Mouse (Mus musculus) midbrain, embryonic 11.5 days (tissue): ENCODE results near the gene Rhog. TPM values are rescaled to one million over a fixed set of nuclear protein-coding genes. Genes with fewer than 3 reads are reported as not detected.

ENCODE experiments used
- ATAC-seq: fragments of 200-750 bp; cut with Nextera tagmentation; 2 replicates; pipeline ENCODE4 v1.8.0; 2017; ENCODE audit warnings: moderate TSS enrichment, moderate library complexity; ENCODE audit not compliant: low FRiP score
- DNase-seq: peaks from one replicate; pipeline ENCODE4 v3.0.0; 2015; ENCODE audit warnings: low spot score; ENCODE audit errors: missing footprints
- H3K27ac ChIP-seq: fragments of 300-500 bp; sonication (generic); 2 replicates; pipeline ENCODE4 v1.5.1; 2014; ENCODE audit warnings: low read depth, low read length
- H3K27me3 ChIP-seq: fragments of 300-500 bp; sonication (generic); 2 replicates; pipeline ENCODE4 v1.6.1; 2014; ENCODE audit warnings: mild to moderate bottlenecking, low read length, moderate library complexity, mixed read lengths; ENCODE audit not compliant: control insufficient read depth, insufficient read depth
- H3K36me3 ChIP-seq: fragments of 300-500 bp; sonication (generic); 2 replicates; pipeline ENCODE4 v1.6.1; 2014; ENCODE audit warnings: mild to moderate bottlenecking, low read length, moderate library complexity, mixed read lengths; ENCODE audit not compliant: control insufficient read depth, insufficient read depth
- H3K4me1 ChIP-seq: fragments of 300-500 bp; sonication (generic); 2 replicates; pipeline ENCODE4 v1.6.1; 2014; ENCODE audit warnings: low read length; ENCODE audit not compliant: control insufficient read depth, insufficient read depth
- H3K4me2 ChIP-seq: fragments of 300-500 bp; sonication (generic); 2 replicates; pipeline ENCODE4 v1.6.1; 2014; ENCODE audit warnings: mild to moderate bottlenecking, moderate library complexity
- H3K4me3 ChIP-seq: fragments of 300-500 bp; sonication (generic); 2 replicates; pipeline ENCODE4 v1.5.1; 2014; ENCODE audit warnings: low read depth, low read length
- H3K9ac ChIP-seq: fragments of 300-500 bp; sonication (generic); 2 replicates; pipeline ENCODE4 v1.6.1; 2014; ENCODE audit warnings: low read length
- H3K9me3 ChIP-seq: fragments of 300-500 bp; sonication (generic); 2 replicates; pipeline ENCODE4 v1.6.1; 2016; ENCODE audit warnings: low read length; ENCODE audit not compliant: control insufficient read depth
- WGBS: fragments of 180-500 bp; shearing (Covaris S2); extraction: QIAGEN DNeasy Blood & Tissue Kit; methylation state at CpG from one replicate; pipeline ENCODE4 v1.1.7; 2014; 5-methylcytosine and 5-hydroxymethylcytosine counted together
- polyA plus RNA-seq: library from polyadenylated mRNA; unstranded; fragments of >200 nt; fragmentation: Nextera tagmentation; extraction: Ambion mirVana; gene quantifications from 2 replicates; pipeline ENCODE4 v1.2.1, GENCODE M21; 2014

Rhog gene
- polyA plus RNA-seq, 1 experiment from 2014 or later, result 29.4 TPM

DNA sequence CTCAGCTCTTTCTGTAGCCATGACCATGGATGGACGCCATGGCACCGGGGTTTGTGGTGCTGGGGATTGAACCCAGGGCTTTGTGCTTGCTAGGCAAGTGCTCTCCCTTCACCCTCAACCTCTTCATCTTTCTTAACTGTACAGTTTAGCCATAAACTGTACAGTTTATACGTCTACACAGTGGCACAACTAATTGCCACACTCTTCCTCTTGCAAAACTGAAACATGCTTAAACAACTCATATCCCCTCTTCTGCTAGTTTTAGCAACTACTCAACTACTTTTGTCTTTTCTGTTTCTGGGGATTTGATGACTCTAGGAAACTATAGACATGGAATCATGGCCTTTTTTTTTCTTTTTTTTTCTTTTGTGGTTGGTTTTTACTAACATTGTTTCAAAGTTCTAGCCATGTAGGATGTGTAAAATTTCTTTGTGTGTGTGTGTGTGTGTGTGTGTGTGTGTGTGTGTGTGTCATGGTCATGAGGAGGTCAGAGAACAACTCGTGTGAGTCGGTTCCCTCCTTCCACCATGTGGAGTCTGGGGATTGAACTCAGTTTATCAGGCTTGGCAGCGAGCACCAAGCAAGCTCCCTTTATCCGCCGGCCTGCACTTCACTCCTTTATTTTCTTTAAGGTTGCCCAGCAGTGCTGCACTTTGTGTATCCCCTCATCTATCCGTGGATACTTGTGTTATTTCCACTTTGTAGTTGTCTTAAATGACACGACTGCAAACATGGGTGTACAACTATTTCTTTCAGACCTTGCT lies 4.0 kb upstream of the Rhog start:
- H3K27me3 ChIP-seq, result no peaks in the 10 kb centered on the region
- H3K27ac ChIP-seq, result no peak overlapping the region
- H3K4me1 ChIP-seq, result no peaks in the 10 kb centered on the region
- ATAC-seq (no peak), DNase-seq (no peak)
- H3K4me2 ChIP-seq, result no peak overlapping the region
- H3K9me3 ChIP-seq, result no peaks in the 10 kb centered on the region
- WGBS, result 88% methylated on average over 10 of the region's 10 CpGs
- H3K9ac ChIP-seq, result no peak overlapping the region
- no peaks in the 10 kb centered on the region for H3K36me3 ChIP-seq
- no peak overlapping the region for H3K4me3 ChIP-seq

DNA sequence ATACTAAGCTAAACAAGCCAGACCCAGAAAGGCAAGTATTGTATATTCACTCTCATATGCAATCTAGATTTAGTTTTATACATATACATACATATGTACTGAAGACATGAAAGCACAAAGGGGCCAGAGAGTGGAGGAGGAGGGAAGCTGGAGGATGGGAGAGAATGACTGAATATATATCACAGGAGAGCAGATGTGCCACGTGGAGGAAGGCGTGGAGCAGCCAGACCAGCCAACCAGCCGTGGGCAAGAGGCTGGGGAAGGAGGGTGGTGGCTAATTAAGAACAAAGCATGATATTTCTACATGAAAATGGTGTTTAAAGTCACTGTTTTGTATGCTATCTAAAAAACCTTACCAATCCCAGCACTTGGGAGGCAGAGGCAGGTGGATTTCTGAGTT lies 2.9 kb upstream of the Rhog start:
- Histone ChIP-seq H3K4me2 (no peak overlapping the region), H3K27me3 (no peaks in the 10 kb centered on the region), H3K36me3 (no peaks in the 10 kb centered on the region), H3K9me3 (no peaks in the 10 kb centered on the region), H3K4me1 (no peaks in the 10 kb centered on the region), H3K27ac (no peak overlapping the region), H3K9ac (no peak overlapping the region), H3K4me3 (no peak overlapping the region)
- DNase-seq (no peak), ATAC-seq (peak; percentile 16; the same call in 1 of the 2 replicates)
- 79% methylated on average over 3 of the region's 3 CpGs for WGBS

DNA sequence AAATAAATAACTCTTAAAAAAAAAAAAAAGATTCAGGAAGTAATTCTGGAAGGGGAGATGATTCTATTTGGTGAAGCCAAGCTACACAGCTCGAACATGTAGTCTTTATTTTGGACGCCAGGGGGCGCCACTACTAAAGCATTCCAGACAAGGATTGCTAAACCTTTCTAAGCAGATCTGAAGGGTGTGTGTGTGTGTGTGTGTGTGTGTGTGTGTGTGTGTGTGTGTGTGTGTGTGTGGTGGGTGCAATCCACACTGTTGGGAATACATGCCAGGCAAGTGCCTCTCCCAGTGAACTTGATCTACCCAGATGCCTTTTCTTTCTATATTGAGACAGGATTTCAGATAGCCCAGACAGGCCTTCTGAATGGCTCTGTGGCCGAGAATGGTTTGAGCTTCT lies 2.3 kb upstream of the Rhog start:
- no peak overlapping the region for H3K4me3 ChIP-seq
- H3K9ac ChIP-seq, result no peak overlapping the region
- no peaks in the 10 kb centered on the region for H3K36me3 ChIP-seq
- H3K27ac ChIP-seq, result no peak overlapping the region
- WGBS, result 20% methylated on average over 4 of the region's 4 CpGs
- H3K4me1 ChIP-seq, result no peaks in the 10 kb centered on the region
- H3K9me3 ChIP-seq, result no peaks in the 10 kb centered on the region
- peak; percentile 98 for DNase-seq
- ATAC-seq, result peak; percentile 85
- H3K27me3 ChIP-seq, result no peaks in the 10 kb centered on the region
- no peak overlapping the region for H3K4me2 ChIP-seq

DNA sequence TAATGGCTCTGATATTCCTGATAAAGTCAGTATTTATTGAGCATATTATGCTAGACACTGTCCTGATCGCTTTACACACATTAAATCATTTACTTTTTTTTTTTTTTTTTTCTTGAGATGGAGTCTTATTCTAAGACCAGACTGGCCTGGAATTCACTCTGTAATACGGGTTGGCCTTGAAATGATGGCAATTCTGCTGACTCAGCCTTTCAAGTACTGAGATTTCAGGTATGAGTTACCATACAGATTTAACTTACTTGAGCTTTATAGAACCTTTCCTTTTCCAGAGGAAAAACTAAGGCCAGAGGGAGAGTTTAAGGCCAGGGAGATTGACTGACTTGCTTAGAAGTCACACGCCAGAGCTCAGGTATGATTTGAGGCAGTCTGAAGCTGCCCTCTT lies 782 bp upstream of the Rhog start:
- no peak overlapping the region for H3K27ac ChIP-seq

DNA sequence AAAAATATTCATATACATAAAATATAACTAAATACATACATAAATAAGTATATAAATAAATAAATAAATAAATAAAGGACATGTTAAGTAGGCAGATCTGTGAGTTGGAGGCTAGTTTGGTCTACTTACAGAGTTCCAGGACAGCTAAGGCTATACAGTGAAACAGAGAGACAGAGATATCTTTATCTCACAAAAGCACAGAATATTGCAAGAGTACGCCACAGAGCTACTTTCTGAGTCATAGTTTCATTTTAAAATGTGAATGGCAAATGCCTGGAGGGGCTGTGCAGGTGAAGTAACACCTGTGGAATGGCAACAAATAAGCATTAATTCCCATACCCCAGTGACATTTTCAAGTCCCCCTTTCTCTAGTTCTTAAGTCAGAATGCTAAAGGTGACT lies 2.2 kb downstream of the Rhog start:
- no peaks in the 10 kb centered on the region for H3K27me3 ChIP-seq
- no peak overlapping the region for H3K9ac ChIP-seq
- no peaks in the 10 kb centered on the region for H3K36me3 ChIP-seq
- no peak overlapping the region for H3K4me3 ChIP-seq
- no peaks in the 10 kb centered on the region for H3K9me3 ChIP-seq
- H3K4me1 ChIP-seq, result peaks cover 9% of the 10 kb centered on the region
- WGBS, result 89% methylated on average over 1 of the region's 1 CpGs
- ATAC-seq, result no peak
- H3K27ac ChIP-seq, result no peak overlapping the region
- H3K4me2 ChIP-seq, result no peak overlapping the region
- DNase-seq, result no peak

More for the DNA sequence above, 782 bp upstream of the Rhog start:
- no peak overlapping the region for H3K9ac ChIP-seq
- no peaks in the 10 kb centered on the region for H3K27me3 ChIP-seq
- H3K4me2 ChIP-seq, result no peak overlapping the region
- no peak overlapping the region for H3K4me3 ChIP-seq
- ATAC-seq (no peak), DNase-seq (no peak)
- no peaks in the 10 kb centered on the region for H3K9me3 ChIP-seq
- H3K36me3 ChIP-seq, result no peaks in the 10 kb centered on the region
- no peaks in the 10 kb centered on the region for H3K4me1 ChIP-seq
- 84% methylated on average over 3 of the region's 3 CpGs for WGBS

DNA sequence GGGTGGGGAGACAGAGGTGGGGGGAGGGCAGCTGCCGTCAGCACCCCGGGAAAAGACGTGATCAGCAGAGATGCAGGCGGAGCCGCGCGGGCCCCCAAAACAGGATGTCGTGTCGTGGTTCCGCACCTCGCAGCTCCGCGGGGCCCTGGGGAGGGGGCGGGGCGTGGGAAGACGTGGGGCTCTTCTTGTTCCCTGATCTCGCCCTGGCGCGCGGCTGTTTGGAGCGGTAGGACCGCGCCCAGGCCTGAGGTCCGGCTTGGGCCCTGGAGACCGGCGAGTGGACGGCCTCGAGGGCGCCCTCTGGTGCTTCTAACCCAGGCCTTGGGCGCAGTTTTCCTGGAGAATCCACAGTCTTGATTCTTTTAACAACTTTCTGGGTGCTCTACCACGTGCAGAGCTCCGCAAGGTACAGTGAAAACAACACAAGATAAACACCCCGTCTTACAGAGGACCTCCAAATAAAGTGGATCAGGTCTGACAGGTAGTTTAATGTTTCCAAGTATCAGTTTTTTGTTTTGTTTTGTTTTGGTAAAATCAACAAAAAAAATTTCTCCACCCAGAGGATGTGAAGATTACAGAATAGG lies 5.1 kb downstream of the Rhog start:
- Histone ChIP-seq H3K27ac (peak overlapping the region; percentile 83), H3K9me3 (no peaks in the 10 kb centered on the region), H3K4me2 (peak overlapping the region; percentile 90), H3K4me3 (peak overlapping the region; percentile 79), H3K36me3 (no peaks in the 10 kb centered on the region), H3K4me1 (peaks cover 25% of the 10 kb centered on the region), H3K9ac (peak overlapping the region; percentile 88), H3K27me3 (no peaks in the 10 kb centered on the region)
- peak; percentile 83 for ATAC-seq
- peak; percentile 99 for DNase-seq
- WGBS, result under 1% methylated on average over 33 of the region's 33 CpGs

DNA sequence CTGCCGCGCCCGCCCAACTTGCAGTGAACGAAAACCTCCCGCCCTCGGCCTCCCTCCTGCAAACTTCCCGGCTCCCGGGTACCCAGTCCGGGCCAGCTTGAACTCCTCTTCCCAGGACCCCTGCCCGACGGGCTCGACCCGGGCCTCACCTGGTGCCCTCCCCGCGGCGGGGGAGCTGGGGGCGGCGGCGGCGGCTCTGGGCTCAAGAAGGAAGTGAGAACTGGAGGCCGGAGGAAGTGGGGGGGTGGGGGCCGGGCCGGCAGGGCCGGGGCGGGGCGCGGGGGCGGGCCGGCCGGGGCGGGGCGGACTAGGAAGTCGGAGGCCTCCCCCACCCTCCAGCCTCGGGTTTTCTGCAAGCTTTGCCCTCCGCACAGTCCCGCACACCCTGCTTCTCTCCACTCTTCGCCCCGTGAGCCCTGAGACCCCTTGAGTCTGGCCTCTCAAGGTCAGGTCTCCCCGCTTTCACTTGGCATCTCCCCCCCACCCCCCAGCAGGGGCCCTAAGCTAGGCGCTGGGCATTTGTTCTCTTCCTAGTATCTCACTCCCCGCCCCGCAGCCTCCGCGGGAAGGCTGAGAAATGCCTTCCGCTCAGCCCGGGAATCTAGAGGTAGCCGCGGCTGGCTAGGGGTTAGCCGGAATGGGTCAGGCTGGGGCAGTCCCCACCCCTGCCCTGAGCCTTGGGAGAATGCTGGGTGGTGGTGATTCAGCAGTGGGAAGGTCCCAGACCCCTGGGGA lies 5.8 kb downstream of the Rhog start:
- under 1% methylated on average over 36 of the region's 49 CpGs for WGBS

DNA sequence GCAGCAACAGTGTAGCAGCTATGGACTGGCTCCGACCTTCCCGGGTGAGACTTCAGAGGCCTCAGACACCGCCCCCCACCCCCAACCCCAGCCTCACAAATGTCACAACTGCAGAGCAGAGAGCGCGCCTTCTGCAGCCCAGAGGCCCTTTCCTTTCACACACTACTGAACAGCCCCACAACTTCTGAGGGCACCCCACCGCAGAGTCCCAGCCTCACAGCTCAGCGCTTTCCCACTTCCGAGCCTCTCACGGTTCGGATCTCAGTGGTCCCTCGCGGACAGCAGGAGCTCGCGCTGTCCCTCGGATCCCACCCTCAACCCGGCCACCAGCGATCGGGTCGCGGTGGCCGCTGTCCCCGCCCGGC lies 6.3 kb downstream of the Rhog start:
- peak overlapping the region; percentile 88 for H3K9ac ChIP-seq
- H3K27me3 ChIP-seq, result no peaks in the 10 kb centered on the region
- H3K36me3 ChIP-seq, result no peaks in the 10 kb centered on the region
- under 1% methylated on average over 23 of the region's 23 CpGs for WGBS
- peaks cover 27% of the 10 kb centered on the region for H3K4me1 ChIP-seq
- peak overlapping the region; percentile 79 for H3K4me3 ChIP-seq
- H3K27ac ChIP-seq, result peak overlapping the region; percentile 83
- peak; percentile 92 for DNase-seq
- H3K9me3 ChIP-seq, result no peaks in the 10 kb centered on the region
- H3K4me2 ChIP-seq, result peak overlapping the region; percentile 90
- no peak; the same call in none of the 2 replicates for ATAC-seq

More for the DNA sequence above, 5.8 kb downstream of the Rhog start:
- Histone ChIP-seq H3K9me3 (no peaks in the 10 kb centered on the region), H3K27ac (peak overlapping the region; percentile 83), H3K4me1 (peaks cover 27% of the 10 kb centered on the region), H3K27me3 (no peaks in the 10 kb centered on the region), H3K4me2 (peak overlapping the region; percentile 90), H3K4me3 (peak overlapping the region; percentile 79), H3K36me3 (no peaks in the 10 kb centered on the region), H3K9ac (peak overlapping the region; percentile 88)
- ATAC-seq (peak; percentile 82), DNase-seq (peak; percentile 97)
